Mouse (Mus musculus) testis, adult 2 months (tissue): ENCODE data around the gene Slc6a16.

ENCODE experiments used
- CTCF ChIP-seq: fragments of 200-500 bp; IDR thresholded peaks from 2 replicates; pipeline ENCODE4 v1.5.1; 2012; ENCODE audit warnings: low read depth, mild to moderate bottlenecking, inconsistent platforms, low read length, moderate library complexity; ENCODE audit not compliant: control insufficient read depth, insufficient read depth, insufficient replicate concordance
- POLR2A ChIP-seq: fragments of 200-500 bp; IDR thresholded peaks from 2 replicates; pipeline ENCODE4 v1.6.1; 2012; ENCODE audit warnings: low read depth, mild to moderate bottlenecking, inconsistent platforms, low read length, moderate library complexity; ENCODE audit not compliant: control insufficient read depth

DNA sequence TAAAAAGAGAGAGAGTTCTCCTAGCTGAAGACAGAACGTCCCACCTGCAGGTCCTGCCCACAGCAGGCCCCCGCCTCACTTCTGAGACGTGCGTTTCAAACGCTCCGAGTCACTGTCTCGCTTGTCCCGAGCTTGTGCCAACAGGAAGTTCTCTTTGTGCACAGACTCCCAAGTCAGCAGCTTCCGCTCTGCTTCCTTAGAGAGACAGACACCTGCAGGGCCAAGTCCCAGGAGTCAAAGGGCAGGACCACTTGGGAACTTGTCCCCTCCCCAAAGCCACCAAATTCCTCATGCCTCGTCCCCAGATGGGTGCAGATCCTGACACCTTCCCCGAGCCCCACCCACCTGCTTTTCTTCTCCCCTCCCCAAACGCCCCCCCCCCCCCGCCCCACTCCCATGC, 64.0 kb downstream of the Slc6a16 start:
- TF ChIP-seq CTCF, result no peak
- TF ChIP-seq POLR2A, result no peak
